Mouse (Mus musculus): Measurements from ENCODE around the gene Mitd1.

The Mitd1 gene

GRCm38 (mm10) chr1:37890025-37890652 lies at the start of gene Mitd1, which contains the start of gene Mrpl30:
Gene Mitd1, minus strand, starts transcription at chr1:37890411.
Gene Mrpl30, plus strand, starts transcription at chr1:37890477.
- peak; percentile 87 for DNase-seq (ENCODE audit: low spot score)

DNA sequence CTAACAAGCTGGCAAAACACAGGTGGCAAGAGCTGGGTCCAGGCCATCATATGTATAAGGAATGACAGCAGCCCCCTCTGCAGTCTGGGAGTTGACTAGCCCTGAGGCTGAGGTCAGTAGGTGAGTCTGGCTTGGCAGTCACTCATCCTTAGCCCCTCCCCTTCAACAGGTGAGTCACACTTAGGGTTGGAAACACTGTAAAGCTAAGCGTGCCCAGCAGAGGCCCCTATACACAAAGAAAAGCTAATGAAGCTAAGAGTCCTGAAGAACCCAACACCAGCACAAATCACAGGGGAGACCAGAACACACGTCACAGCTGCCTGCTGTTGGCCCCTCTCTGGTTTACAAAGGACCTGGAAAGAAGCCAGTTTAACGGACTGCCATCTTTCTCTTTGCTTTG lies 41.6 kb upstream of the Mitd1 start:
- peak; percentile 9 for DNase-seq (ENCODE audit: low spot score)

DNA sequence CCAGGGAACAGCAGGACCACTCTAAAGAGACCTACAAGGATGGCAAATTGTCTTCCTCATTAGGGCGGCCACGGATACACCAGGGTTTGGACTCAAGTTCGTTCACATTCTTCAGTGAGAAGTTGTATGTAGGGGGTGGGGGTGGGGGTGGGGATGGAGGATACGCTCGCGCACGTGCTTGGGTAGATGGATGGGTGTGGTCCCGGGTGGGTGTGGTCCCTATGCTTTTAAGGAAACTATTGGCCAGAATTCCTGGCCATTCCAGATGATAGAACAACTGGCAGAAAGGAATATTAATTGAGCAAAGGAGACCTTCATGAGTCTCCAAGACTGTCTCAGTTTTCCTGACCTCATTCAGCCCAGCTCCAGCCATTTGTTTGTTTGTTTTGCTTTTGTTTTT lies 35.8 kb upstream of the Mitd1 start:
- no peak for DNase-seq (ENCODE audit: low spot score)

GRCm38 (mm10) chr1:37922536-37922935 lies 32.3 kb upstream of the Mitd1 start:
- DNase-seq (ENCODE audit: low spot score), result no peak

- DNase-seq (ENCODE audit: low spot score), result no peak
These were observed 27.9 kb upstream of the Mitd1 start for GRCm38 (mm10) chr1:37918096-37918495.

GRCm38 (mm10) chr1:37917666-37918065 lies 27.5 kb upstream of the Mitd1 start:
- DNase-seq (ENCODE audit: low spot score), result peak; percentile 75

DNA sequence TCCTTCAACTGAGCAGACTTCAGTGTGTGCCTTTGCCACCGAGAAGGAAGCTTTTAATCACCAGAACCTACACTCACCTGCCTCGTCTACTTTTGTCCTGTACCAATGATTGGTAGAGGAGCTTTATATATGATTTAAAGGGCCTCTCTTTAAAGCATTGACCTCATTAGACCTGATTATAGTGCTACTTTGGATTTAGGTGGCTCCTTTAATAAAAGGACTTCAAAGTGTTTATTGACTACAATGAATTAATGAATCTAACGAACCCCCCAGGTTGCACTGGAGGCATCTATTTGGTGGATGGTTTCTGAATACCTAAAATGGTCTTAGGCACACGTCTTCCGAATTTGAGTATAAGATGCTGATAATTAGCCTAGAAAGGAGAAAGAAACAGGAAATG lies 26.2 kb upstream of the Mitd1 start, which contains the start of gene Lyg2:
Gene Lyg2 (minus strand): TSS at position 101 of the 400 bp plus-strand sequence.
- DNase-seq (ENCODE audit: low spot score), result no peak

- peak; percentile 24 for DNase-seq (ENCODE audit: low spot score)
These were observed 22.5 kb upstream of the Mitd1 start for GRCm38 (mm10) chr1:37912751-37913150.

- DNase-seq (ENCODE audit: low spot score), result no peak
These were observed 13.0 kb upstream of the Mitd1 start for GRCm38 (mm10) chr1:37903178-37903577.

DNA sequence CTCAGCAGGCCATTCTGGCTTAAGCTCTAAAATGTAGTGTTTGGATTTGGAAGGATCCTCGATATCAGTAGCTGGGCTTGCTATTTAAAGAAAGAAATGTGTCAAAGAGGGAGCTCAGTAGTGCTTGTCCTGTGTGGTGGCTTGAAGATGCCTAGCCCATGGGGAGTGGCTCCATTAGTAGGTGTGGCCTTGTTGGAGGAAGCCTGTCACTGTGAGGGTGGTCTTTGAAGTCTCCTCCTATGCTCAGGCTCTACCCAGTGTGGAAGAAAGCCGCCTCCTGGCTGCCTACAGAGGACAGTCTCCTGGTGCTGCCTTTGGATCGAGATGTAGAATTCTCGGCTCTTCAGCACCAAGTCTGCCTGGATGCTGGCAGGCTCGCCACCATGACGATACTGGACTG lies 10.1 kb upstream of the Mitd1 start:
- no peak for DNase-seq (ENCODE audit: low spot score)

GRCm38 (mm10) chr1:37899816-37900215 lies 9.6 kb upstream of the Mitd1 start:
- DNase-seq (ENCODE audit: low spot score), result no peak

- DNase-seq (ENCODE audit: low spot score), result no peak
These were observed 4.4 kb upstream of the Mitd1 start for GRCm38 (mm10) chr1:37894606-37895005.

GRCm38 (mm10) chr1:37891400-37891799 lies 1.2 kb upstream of the Mitd1 start:
- no peak for DNase-seq (ENCODE audit: low spot score)

GRCm38 (mm10) chr1:37889206-37889605 lies 1.0 kb downstream of the Mitd1 start:
- no peak for DNase-seq (ENCODE audit: low spot score)

DNA sequence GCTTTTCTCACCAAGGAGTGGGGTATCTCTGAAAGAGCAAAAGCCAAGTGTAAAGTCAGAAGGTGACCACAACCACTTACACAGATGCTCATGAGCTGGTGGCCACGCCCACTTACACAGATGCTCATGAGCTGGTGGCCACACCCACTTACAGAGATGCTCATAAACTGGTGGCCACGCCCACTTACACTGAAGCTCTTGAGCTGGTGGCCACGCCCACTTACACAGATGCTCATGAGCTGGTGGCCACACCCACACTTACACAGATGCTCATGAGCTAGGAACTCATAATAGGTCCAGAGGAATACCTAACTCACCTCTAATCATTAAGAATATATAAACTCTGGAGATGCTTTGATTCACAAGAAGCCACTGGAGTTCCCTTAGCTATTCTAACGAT lies 5.8 kb downstream of the Mitd1 start:
- no peak for DNase-seq (ENCODE audit: low spot score)

GRCm38 (mm10) chr1:37883411-37883810 lies 6.8 kb downstream of the Mitd1 start:
- no peak for DNase-seq (ENCODE audit: low spot score)

- DNase-seq (ENCODE audit: low spot score), result no peak
These were observed 12.3 kb downstream of the Mitd1 start for GRCm38 (mm10) chr1:37877736-37878460.

DNA sequence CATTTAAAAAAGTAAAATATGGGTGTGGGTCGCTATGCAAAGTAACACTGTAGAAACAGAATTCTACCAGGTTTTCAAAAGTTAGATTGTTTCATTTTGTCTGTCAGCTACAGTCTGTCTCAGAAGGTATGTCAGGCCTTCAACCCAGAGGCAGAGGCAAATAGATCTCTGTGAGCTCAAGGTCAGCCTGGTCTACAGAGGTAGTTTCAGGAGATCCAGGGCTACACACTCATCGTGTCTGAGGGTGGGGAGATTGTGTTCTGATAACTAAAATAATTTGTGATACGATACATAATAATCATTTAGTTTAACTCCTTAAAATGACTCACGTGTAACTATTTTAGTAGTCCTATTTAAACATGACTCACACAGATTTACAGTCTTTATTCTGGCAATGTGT lies 17.1 kb downstream of the Mitd1 start:
- DNase-seq (ENCODE audit: low spot score), result no peak

GRCm38 (mm10) chr1:37872131-37873067 lies 17.8 kb downstream of the Mitd1 start:
- peak; percentile 83 for DNase-seq (ENCODE audit: low spot score)

DNA sequence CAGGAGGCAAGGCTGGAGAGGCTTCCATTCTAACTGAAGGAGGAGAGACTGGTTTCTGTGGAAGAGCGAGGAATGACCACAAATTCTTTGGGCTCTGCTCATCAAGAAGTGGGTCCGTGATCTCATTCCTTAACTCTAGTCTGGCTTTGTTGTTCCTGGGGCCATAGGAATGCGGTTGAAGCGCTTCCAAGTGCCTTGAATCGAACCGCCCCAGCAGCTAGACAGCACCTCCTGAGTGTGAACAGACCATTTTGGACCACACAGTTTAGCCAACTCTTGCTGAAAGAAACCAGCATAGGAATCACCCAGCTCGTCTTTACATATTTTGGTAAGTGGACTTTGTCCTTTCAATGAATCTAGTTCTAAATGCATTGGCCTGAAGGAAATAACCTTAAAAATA lies 18.5 kb downstream of the Mitd1 start, which contains the start of gene Lipt1:
Gene Lipt1 (plus strand): TSS at position 35 of the 400 bp plus-strand sequence.
- no peak for DNase-seq (ENCODE audit: low spot score)

DNA sequence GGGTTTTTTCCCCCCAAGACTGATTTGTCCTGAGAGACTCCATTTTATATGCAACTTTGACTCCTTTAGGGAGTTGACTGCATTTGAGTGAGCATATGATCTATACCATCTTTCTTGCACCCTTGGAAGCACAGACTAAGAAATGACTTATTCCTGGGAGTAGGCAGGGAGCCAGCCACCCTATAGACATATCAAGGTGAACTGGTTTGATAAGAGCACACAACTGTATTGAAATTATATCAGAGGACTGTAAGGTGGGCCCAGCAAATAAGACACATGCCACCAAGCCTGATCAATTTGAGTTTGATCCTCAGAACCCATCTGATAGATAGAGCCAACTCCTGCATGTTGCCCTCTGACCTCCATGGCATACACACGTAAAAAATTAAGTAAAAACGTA lies 20.8 kb downstream of the Mitd1 start:
- no peak for DNase-seq (ENCODE audit: low spot score)

DNA sequence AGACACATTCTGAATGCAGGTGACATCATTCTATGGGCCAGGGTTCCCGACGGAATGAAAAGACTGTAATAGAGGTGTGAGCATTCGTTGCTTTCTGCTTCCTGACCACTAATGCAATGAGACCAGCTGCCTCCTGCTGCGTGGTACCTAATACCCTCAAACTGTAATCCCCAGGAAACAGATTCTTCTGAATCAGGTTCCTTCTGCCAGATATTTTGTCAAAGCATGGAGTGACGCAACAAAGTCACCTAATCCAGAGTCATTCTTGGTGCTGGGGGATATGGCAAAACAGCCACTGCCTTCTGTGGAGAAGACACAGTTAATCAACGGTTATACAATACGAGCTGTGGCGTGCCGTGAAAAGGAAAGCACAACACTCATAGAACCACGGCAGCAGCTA lies 21.6 kb downstream of the Mitd1 start:
- no peak for DNase-seq (ENCODE audit: low spot score)
